Mouse (Mus musculus) embryo, embryonic 9.5 days (tissue): ENCODE data around the gene Gosr1.
"Not testable (repeated sequence)": the region's sequence is repeated elsewhere in the genome, so short reads cannot be mapped to it uniquely, and the experiment has no call there.

Source experiments
- DNase-seq: peaks from one replicate; pipeline ENCODE4 v3.0.0-alpha.2; 2017; ENCODE audit errors: extremely low spot score

The Gosr1 gene

DNA sequence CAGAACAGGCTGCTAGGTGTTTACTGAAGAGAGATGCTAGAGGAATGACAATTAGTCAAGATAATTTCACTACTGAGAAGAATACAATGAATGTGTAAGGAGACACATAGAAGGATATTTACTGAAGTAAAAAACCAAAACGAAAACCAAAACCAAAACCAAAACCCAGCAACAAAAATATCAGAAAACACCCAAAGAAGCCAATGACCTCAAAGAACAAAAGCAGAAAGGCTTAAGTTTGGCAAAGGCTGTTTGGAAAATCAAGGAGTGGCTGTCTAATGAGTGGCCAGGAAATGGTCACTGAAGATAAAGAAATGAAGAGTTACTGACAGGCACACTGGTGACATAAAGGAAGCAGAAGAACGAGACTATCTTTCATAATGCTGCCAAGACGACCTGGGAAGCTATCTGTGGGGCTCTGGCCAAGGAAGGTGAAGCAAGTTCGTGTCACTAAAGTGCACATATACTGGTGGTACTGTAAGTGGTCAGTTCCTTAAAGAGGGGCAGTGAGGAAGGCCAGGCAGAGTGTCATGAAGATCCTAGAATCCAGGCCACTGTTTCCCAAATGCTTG is 27.5 kb downstream of the Gosr1 start:
- DNase-seq, result no peak

DNA sequence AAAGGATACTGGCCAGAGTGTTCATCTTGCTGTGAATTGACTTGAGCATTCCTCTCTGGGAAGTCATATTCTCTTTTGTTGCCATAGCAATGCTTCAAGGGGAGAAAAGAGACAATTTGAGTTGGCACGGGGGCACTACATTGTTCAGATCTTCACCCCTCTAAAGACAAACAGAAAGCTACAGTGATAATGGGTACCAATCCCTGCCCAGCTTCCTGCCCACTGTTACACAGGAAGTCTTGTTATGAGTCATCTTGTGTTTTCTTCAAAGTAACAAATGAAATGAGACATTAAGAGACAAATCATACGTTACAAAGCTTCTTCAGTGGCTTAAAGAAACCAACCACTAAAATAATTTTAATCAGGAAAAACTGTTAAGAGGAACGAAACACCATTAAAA is 28.8 kb downstream of the Gosr1 start:
- no peak for DNase-seq

DNA sequence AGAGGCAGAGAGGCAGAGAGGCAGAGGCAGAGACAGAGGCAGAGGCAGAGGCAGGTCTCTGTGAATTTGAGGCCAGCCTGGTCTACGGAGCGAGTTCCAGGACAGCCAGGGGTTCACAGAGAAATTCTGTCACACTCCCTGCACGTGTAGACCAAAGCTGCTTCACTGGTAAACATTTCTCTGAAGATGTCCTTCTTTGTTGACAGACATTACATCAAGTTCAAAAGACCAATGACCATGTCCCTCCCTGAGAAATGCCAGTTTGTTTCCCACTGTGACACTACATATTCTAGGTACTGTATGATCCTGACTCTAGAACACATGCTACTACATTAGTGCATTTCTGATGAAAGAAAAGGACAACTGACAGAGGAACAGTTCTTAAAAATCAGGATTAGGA is 32.7 kb downstream of the Gosr1 start:
- DNase-seq, result no peak

DNA sequence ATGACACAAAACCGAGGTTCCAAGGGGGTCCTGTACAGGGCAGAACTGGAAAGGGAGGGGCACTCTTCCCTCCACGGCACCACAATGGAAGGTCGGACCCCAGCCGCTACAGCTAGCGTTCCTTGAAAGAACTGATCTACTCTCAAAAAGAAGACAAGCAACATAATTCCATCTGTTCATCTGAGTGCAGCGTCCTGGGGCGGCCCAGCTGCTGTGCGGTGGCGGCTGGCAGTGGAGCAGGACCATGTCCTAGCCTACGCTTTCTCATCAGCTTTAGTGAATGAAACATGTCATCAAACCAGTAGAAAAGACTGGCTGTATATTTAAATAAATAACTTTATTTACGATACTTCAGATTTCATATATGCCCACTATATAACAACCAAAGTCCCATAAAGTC is 35.3 kb downstream of the Gosr1 start:
- DNase-seq, result no peak

DNA sequence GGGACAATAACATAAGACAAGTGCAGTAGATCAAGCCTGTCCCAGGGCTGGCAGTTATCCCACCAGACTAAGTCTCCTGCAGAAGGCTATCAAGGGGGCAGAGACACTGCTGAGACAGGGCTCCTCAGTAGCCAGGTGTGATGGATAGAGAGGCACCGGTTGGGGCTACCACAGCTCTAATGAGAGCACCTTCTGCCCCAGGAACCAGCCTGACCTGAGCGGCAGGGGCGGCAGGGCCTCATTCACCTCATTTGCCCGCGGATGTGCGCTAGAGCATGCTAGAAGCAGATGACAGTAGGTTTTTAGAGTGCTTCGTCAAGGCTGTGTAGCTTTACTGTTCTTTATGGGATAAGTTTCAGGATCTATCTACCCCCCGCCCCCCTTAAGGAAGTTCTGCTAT is 39.5 kb downstream of the Gosr1 start:
- DNase-seq, result no peak

DNA sequence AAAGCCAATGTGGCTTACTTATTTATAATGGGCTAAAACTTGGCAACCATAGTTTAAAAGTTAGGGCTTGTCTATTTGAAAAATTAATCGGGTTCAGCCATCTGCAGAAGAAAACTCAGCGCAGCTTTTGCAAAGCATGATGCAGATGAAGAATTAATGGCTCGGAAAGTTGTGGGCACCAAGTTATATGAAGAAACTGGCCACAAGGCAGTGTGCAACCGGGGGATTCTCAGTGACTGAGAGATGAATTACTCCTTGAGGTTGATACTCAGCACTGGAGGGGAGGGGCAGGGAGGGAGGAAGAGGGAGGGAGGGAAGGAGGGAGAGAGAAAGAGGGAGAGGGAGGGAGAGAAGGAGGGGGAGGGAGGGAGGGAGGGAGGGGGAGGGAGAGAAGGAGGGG is 46.4 kb downstream of the Gosr1 start:
- no peak for DNase-seq

DNA sequence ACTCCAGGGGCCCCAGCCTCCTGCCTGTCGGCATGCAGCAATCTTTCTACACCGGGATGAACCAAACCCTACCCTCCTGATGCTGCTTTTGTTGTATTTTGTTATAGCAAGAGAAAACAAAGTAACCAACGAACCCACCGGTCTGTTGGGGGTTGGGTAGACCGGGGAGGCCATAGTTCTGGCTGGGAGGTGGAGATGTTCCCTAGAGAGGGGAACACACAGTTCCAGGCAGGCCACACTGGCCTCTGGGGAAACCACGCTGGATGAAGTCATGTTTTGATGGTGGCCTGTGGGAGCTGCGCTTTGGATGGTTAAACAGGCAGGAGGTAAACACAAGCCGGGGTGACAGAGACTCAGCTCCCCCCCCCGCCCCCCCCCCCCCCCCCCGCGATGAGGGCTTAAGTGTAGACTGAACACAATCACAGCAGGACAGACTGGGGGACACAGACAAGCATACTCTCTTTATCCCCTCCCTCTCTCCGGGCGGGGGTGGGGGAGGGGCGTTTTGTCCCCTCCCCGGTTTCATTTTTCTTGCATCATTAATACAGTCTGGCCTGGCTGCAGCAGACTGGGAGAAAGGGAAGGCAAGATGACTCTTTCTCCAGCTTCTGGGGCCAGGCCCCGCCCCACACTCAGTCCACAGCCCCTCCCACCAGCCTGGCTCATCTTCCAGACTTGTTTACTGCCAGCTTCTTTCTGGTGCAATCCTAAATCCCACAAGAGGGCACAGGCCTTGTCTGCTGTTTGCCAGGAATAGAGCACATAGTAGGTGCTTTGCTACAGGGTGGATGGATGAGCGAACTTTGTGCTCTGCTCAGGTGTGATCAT is 53.5 kb downstream of the Gosr1 start:
- DNase-seq, result peak; percentile 53

DNA sequence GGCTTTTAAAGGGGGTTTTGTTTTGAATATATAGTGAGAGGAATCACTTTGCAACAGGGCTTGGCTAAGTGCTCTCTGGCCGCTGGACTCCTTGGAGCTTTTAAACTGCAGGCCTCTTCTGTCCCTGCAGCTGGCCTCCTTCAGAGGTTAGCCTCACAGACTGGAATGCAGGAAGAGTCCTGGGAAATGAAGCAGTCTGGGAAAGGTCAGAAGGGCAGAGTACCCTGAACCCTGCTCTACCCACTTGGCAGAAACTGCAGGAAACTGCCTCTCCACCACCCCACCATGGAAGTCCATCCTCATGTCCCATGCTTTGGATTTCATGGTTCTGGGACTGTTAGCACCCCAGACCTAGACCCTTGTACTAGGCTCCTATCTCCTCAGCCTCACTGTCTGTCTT is 54.5 kb downstream of the Gosr1 start:
- peak; percentile 31 for DNase-seq

DNA sequence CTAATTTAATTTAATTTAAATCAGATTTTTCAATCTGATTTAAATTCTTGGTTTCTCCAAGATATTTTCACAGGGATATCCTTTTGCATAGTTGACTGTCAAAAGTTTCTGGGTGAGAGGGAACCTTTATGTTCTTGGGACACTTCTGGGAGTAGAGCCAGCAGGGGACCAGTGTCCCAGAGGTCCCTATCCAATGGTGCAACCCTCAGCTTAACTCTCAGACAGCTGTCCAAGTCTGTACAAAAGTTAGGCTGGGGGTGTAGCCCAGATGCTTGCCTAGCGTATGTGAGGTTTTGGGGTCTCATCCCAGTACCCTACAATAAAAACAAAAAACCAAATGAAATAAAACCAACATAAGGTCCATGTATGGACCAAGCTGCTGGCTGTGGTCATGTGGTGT is 55.3 kb downstream of the Gosr1 start:
- DNase-seq, result no peak

DNA sequence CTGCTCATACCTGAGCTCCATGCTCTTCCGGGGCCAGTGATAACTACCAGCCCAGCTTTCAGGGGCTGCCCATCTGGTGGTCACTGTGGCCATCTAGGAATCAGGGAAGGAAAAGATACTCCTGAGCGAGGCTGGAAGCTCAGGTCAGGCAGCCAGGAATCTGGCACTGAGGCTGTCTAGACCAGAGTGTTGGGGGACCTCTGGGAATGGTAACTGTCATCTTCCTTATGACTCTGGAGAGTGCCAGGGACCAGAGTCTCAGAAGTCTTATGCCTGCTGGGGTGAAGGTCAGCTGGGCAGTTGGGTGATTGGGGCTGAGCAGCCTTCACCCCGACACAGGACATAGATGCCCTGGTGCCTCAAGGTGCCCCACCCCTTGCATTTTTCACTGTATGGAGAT is 55.7 kb downstream of the Gosr1 start:
- DNase-seq, result no peak

DNA sequence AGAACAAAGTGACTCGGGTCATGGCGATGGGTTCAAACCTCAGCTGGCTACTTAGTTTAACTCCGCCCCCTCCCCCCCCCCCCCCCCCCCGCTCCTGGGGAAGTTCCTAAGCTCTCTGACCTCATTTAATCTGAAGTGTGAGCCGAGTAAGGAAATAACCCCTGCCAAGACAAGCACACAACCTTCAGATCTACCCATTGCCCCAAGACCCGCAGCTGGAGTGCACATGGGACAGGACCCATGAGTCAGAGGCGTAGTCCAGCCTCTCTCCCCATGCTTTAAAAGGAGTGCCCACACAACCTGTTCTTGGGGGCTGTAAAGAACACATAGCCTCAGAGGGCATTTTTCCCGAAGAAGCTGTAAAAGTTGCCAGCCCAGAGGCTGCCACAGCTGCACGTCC is 63.8 kb downstream of the Gosr1 start:
- DNase-seq, result no peak

DNA sequence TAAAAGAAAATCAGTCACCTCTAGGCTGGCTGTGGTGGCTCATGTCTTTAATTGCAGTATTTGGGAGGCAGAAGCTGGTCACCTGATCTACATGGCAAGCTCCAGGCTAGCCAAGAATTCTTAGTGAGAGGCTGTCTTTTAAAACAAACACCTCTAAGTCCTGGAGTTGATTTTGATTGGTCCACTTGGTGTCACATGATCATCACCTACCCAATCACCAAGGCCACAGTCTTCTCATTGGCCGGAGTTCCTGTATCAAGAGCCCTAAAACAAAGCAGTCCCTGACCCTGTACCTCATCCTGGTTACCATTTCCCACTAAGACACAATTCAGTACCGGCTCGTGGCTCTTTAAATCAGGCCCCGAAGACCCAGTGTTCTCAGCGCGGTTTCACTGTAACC is 67.6 kb downstream of the Gosr1 start:
- no peak for DNase-seq

DNA sequence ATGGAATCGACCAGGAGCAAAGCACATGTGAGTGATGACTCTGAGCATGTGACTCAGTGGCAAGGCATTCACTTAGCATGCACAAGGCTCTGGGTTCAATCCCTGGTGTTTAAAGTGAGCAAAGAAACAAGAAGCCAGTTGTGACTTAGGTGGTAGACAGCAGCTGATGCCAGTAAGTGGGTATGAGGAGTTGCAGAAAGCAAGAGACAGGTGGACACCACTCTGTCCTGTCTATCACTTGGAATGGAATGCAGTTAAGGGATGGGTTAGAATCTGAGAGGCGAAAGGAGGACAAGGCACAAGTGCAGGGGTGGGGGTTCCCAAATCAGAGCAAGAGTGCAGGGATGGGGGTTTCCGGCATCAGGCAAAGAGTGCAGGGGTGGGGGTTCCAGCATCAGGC is 71.3 kb downstream of the Gosr1 start:
- no peak for DNase-seq

DNA sequence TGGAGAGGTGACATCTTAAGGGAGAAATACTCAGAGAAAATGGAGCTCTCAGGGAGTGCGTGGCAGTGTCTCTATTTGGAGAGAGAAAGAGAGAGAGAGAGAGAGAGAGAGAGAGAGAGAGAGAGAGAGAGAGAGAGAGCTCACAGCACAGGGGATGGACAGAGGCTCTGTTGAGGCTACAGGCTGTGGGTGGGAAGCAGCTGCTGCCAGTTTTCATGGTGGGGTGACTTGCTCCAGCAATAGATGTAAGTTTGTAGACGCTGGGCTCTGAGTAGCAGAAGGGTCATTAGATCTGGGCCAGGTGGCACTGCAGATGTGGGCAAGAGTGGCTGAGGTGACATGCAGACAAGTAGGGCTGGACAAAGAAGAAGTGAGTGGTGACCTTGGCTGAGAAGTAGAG is 77.8 kb downstream of the Gosr1 start:
- no peak for DNase-seq

DNA sequence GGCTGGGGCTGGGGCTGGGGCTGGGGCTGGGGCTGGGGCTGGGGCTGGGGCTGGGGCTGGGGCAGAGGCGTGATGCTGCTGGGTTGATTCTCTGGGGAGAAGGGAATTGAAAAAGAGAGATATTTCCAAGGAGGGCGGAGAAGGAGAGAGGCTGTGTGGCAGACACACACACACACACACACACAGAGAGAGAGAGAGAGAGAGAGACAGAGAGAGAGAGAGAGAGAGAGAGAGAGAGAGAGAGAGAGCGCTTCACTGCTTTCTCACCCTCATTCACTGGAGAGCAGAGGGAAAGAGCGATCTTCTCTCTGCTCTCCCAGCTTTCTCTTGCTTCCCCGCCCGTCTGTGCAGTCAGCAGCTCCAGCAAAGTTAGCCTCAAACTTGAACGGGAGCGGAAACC is 83.9 kb downstream of the Gosr1 start, which contains the start of gene Trarg1:
Gene Trarg1 (plus strand): TSS at position 301 of the 400 bp plus-strand sequence.
- not testable (repeated sequence) for DNase-seq
